Mouse (Mus musculus) heart, adult 2 months (tissue): Measurements from ENCODE around the gene Anapc16. TPM values are rescaled to one million over a fixed set of nuclear protein-coding genes. Genes with fewer than 3 reads are reported as not detected.

Experiments
- DNase-seq, 2 experiments: peaks; one replicate each; pipeline ENCODE4 v3.0.0; 2021
- H3K27ac ChIP-seq: fragments of 200-600 bp; 2 replicates; pipeline ENCODE4 v1.8.1; 2022
- H3K27me3 ChIP-seq: fragments of 200-500 bp; 2 replicates; pipeline ENCODE4 v1.6.1; 2012; ENCODE audit warnings: mild to moderate bottlenecking, low read length, inconsistent platforms, mixed read lengths; ENCODE audit not compliant: control insufficient read depth, insufficient read depth
- H3K36me3 ChIP-seq: fragments of 200-500 bp; 2 replicates; pipeline ENCODE4 v1.6.1; 2012; ENCODE audit warnings: low read length, inconsistent platforms; ENCODE audit not compliant: control insufficient read depth, insufficient read depth
- H3K4me1 ChIP-seq: fragments of 200-500 bp; 2 replicates; pipeline ENCODE4 v1.6.1; 2011; ENCODE audit warnings: low read length; ENCODE audit not compliant: control insufficient read depth, insufficient read depth
- H3K4me3 ChIP-seq: fragments of 200-600 bp; 2 replicates; pipeline ENCODE4 v1.8.1; 2022
- H3K79me2 ChIP-seq: fragments of 200-500 bp; replicated peaks from 2 replicates; pipeline ENCODE4 v1.6.1; 2012; ENCODE audit warnings: mild to moderate bottlenecking, inconsistent platforms, low read length, moderate library complexity, mixed read lengths; ENCODE audit not compliant: control insufficient read depth, insufficient read depth
- H3K9ac ChIP-seq: fragments of 200-500 bp; 2 replicates; pipeline ENCODE4 v1.6.1; 2012; ENCODE audit warnings: low read depth, mild to moderate bottlenecking, control low read depth, inconsistent platforms, low read length, mixed read lengths
- CTCF ChIP-seq: fragments of 200-600 bp; IDR thresholded peaks from 2 replicates; pipeline ENCODE4 v1.8.1; 2022; ENCODE audit warnings: antibody characterized with exemption, mild to moderate bottlenecking, moderate library complexity
- EP300 ChIP-seq: fragments of 200-500 bp; IDR thresholded peaks from 2 replicates; pipeline ENCODE4 v1.6.1; 2011; ENCODE audit warnings: low read depth, low read length, control low read depth; ENCODE audit not compliant: insufficient read depth
- POLR2A ChIP-seq: fragments of 200-500 bp; IDR thresholded peaks from 2 replicates; pipeline ENCODE4 v1.6.1; 2011; ENCODE audit warnings: mild to moderate bottlenecking, low read depth, low read length, control low read depth; ENCODE audit not compliant: insufficient read depth
- WGBS: fragments of 180-500 bp; shearing (Covaris S2); methylation state at CpG from one replicate; pipeline ENCODE4 v1.1.7; 2018; 5-methylcytosine and 5-hydroxymethylcytosine counted together
- intact Hi-C: fragments of 180-260 bp; cut with DNase I; formaldehyde crosslinking; loops from one replicate; pipeline ENCODE4 v1.15.1; 2025
- polyA plus RNA-seq: library from polyadenylated mRNA; depleted of rRNA; stranded (reverse); fragments of >200 nt; gene quantifications from 2 replicates; pipeline ENCODE4 v1.2.3, GENCODE M21; 2012
- total RNA-seq, 2 experiments: library from RNA; stranded (reverse); gene quantifications; 2 replicates each; pipeline ENCODE4 v1.2.3; 2021

Gene Anapc16
- total and polyA plus RNA-seq, 3 experiments = 58.6 to 90.3 (median 70.1) TPM

DNA sequence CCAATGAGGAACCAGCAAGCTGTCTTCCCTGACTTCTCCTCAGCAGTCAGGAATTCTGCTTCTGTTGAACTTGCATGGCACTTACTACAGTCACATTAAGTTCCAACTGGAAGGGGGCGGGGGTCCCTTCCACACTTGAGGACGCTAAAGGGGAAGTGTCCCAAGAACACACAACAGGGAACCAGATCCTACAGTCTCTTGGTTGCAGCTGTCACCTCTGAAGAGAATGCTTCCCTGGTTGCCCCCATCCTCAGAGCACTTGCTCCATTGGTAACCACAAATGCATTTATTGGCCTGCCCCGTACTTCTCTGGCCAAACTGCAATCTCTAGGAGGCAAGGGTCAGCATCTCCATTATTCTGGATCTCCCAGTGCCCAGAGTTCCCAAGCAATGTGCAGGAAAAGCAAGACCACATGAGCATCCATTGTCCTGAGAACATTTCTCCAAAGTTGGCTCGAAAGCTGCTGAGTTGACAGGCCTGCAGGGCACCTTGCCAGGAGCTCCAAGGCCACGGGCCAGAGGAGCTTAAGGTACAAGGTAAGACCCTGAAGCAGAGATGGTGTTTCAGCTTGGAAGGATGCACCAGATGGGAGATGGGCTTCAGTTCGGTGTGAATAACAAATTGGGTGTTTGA lies 35.5 kb downstream of the Anapc16 start:
- peaks cover 35% of the 10 kb centered on the region for H3K4me1 ChIP-seq
- TF ChIP-seq CTCF (no peak), POLR2A (0 out of 2 replicates have a peak, but pooled peaks have one; percentile 28), EP300 (peak; percentile 59; the same call in 1 of the 2 replicates)
- peak overlapping the region; percentile 60 for H3K27ac ChIP-seq
- intact Hi-C loops = no loop called here
- peak; percentile 80 to 84 for DNase-seq
- H3K79me2 ChIP-seq = no peaks in the 10 kb centered on the region
- WGBS = 38% methylated on average over 6 of the region's 6 CpGs
- H3K9ac ChIP-seq = no peak overlapping the region; the same call in 1 of the 2 replicates
- H3K36me3 ChIP-seq = no peaks in the 10 kb centered on the region
- H3K27me3 ChIP-seq = no peaks in the 10 kb centered on the region
- no peak overlapping the region for H3K4me3 ChIP-seq

GRCm38 (mm10) chr10:59966743-59967142 lies 36.2 kb downstream of the Anapc16 start:
- no peaks in the 10 kb centered on the region for H3K79me2 ChIP-seq
- WGBS = 93% methylated on average over 6 of the region's 6 CpGs
- H3K27me3 ChIP-seq = no peaks in the 10 kb centered on the region
- H3K4me3 ChIP-seq = no peak overlapping the region
- peak overlapping the region; percentile 60 for H3K27ac ChIP-seq
- H3K36me3 ChIP-seq = no peaks in the 10 kb centered on the region
- peaks cover 30% of the 10 kb centered on the region for H3K4me1 ChIP-seq
- intact Hi-C loops = no loop called here
- no peak for TF ChIP-seq POLR2A
- no peak for TF ChIP-seq EP300
- TF ChIP-seq CTCF = peak; percentile 53
- H3K9ac ChIP-seq = no peak overlapping the region
- DNase-seq = peak in 1 of 2 experiments; percentile 18

DNA sequence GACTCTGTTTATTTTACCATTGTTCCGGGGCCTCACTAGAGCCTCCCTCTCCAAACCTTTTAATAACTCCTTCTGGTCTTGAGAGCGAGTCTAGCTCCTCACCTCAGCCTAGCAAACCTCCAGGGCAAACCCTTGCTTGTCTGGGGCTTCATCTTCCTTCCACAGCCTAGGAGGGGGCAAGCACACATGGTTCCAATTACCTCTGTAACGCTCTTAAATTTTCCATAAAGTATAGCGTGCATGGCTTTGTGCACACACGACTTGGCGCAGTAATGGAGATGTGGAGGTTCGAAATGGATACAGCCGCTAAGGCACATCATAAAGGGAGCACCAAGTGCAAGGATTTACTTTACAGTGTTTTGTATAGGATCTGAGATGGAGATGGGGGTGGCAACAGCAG lies 37.1 kb downstream of the Anapc16 start:
- no peak overlapping the region for H3K4me3 ChIP-seq
- peak overlapping the region; percentile 86 for H3K27ac ChIP-seq
- H3K27me3 ChIP-seq = no peaks in the 10 kb centered on the region
- H3K79me2 ChIP-seq = no peaks in the 10 kb centered on the region
- peaks cover 22% of the 10 kb centered on the region for H3K4me1 ChIP-seq
- H3K36me3 ChIP-seq = no peaks in the 10 kb centered on the region
- 91% methylated on average over 8 of the region's 8 CpGs for WGBS
- no peak overlapping the region for H3K9ac ChIP-seq
- no peak for DNase-seq
- TF ChIP-seq CTCF (no peak), EP300 (no peak), POLR2A (no peak)
- intact Hi-C loops = no loop called here

DNA sequence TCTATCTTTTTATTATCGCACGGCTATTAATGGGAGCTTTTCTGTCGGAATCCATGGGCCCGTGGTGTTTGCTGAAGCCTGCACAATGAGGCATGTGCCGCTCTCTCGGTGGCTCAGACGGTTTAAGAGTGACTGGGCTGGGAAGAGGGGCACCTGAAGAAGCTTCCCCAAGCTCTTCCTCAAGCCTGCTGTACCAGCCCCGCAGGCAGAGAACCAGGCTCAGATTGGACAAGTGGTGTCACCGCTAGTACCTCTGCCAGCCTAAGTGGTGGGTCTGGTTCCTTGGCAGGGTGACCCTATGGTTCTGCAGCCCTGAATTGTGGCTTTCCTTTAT lies 37.6 kb downstream of the Anapc16 start:
- H3K9ac ChIP-seq = peak overlapping the region; percentile 63
- peak overlapping the region; percentile 86 for H3K27ac ChIP-seq
- no peak for DNase-seq
- TF ChIP-seq EP300 = peak; percentile 50; the same call in 1 of the 2 replicates
- TF ChIP-seq POLR2A = no peak; the same call in 1 of the 2 replicates
- TF ChIP-seq CTCF = no peak
- no peaks in the 10 kb centered on the region for H3K36me3 ChIP-seq
- H3K27me3 ChIP-seq = no peaks in the 10 kb centered on the region
- intact Hi-C loops = no loop called here
- H3K4me3 ChIP-seq = no peak overlapping the region
- no peaks in the 10 kb centered on the region for H3K79me2 ChIP-seq
- 37% methylated on average over 9 of the region's 9 CpGs for WGBS
- peaks cover 18% of the 10 kb centered on the region for H3K4me1 ChIP-seq

- Histone ChIP-seq H3K4me3 (no peak overlapping the region), H3K79me2 (no peaks in the 10 kb centered on the region), H3K36me3 (no peaks in the 10 kb centered on the region), H3K4me1 (peaks cover 18% of the 10 kb centered on the region), H3K9ac (peak overlapping the region; percentile 18; the same call in 1 of the 2 replicates), H3K27ac (peak overlapping the region; percentile 86), H3K27me3 (no peaks in the 10 kb centered on the region)
- TF ChIP-seq EP300 = no peak
- 0 out of 2 replicates have a peak, but pooled peaks have one; percentile 3 for TF ChIP-seq POLR2A
- intact Hi-C loops = no loop called here
- 24% methylated on average over 22 of the region's 23 CpGs for WGBS
- peak in 1 of 2 experiments; percentile 71 for DNase-seq
Measured at GRCm38 (mm10) chr10:59964504-59965361, 38.2 kb downstream of the Anapc16 start.

- H3K4me3 ChIP-seq = no peak overlapping the region
- WGBS = 95% methylated on average over 2 of the region's 2 CpGs
- no peaks in the 10 kb centered on the region for H3K79me2 ChIP-seq
- peaks cover 18% of the 10 kb centered on the region for H3K4me1 ChIP-seq
- no peak for DNase-seq
- intact Hi-C loops = no loop called here
- no peak overlapping the region; the same call in 1 of the 2 replicates for H3K27ac ChIP-seq
- no peak for TF ChIP-seq CTCF
- TF ChIP-seq POLR2A = no peak
- no peak for TF ChIP-seq EP300
- H3K9ac ChIP-seq = no peak overlapping the region
- no peaks in the 10 kb centered on the region for H3K27me3 ChIP-seq
- no peaks in the 10 kb centered on the region for H3K36me3 ChIP-seq
Measured at GRCm38 (mm10) chr10:59963609-59964008, 39.3 kb downstream of the Anapc16 start.
